In genomic region chr16:17200953-17201707, GRCm38 (mm10) we compare ENCODE assay signal across 8 mouse cellular contexts. TPM values are rescaled to one million over a fixed set of nuclear protein-coding genes. Genes with fewer than 3 reads are reported as not detected.
A peak's percentile ranks its signal among the peaks of the same experiment; 100 is the strongest.
DNase-seq lines count a peak whose midpoint lies in the region; ATAC-seq lines count a peak whose summit lies in the region.

No protein-coding gene starts in this region.

- peak overlapping the region; percentile 100 for H3K9ac ChIP-seq in lung, embryonic 16.5 days (ENCODE audit: low read length)

- H3K27me3 ChIP-seq in hindbrain, embryonic 10.5 days (ENCODE audit: insufficient read depth, poor library complexity, severe bottlenecking), result peaks cover 2% of the 10 kb centered on the region
- no peaks in the 10 kb centered on the region; the same call in 1 of the 2 replicates for H3K27me3 ChIP-seq in lung, embryonic 16.5 days (ENCODE audit: control insufficient read depth, insufficient read depth, low read depth, low read length)

- peak overlapping the region; percentile 100 for H3K4me3 ChIP-seq in hindbrain, embryonic 10.5 days
- H3K4me3 ChIP-seq in lung, embryonic 16.5 days (ENCODE audit: low read length), result peak overlapping the region; percentile 99

- under 1% methylated on average over 72 of the region's 72 CpGs for WGBS in hindbrain, embryonic 10.5 days
- under 1% methylated on average over 68 of the region's 72 CpGs for WGBS in lung, embryonic 16.5 days

- H3K4me1 ChIP-seq in hindbrain, embryonic 10.5 days (replicated peaks), result peaks cover 16% of the 10 kb centered on the region
- H3K4me1 ChIP-seq in lung, embryonic 16.5 days (replicated peaks; ENCODE audit: control insufficient read depth, insufficient read depth, low read length), result peaks cover 11% of the 10 kb centered on the region

- DNase-seq in Muller cell, postnatal 12 days (ENCODE audit: inconsistent ontology term), result peak; percentile 87
- peak; percentile 82 for DNase-seq in cerebellum, adult 9-10 months
- DNase-seq in hindbrain, embryonic 10.5 days (ENCODE audit: low spot score), result peak; percentile 86
- DNase-seq in layer of hippocampus, adult 9-11 months, result peak; percentile 82
- DNase-seq in ovary, postnatal 10 days (ENCODE audit: low spot score), result peak; percentile 71
- peak; percentile 86 for DNase-seq in thymus, postnatal 0 days (ENCODE audit: low spot score)

- peak overlapping the region; percentile 84 for H3K4me2 ChIP-seq in lung, embryonic 16.5 days (ENCODE audit: low read depth, low read length)

- no peaks in the 10 kb centered on the region for H3K9me3 ChIP-seq in hindbrain, embryonic 10.5 days
- H3K9me3 ChIP-seq in lung, embryonic 16.5 days (ENCODE audit: control insufficient read depth, low read length), result no peaks in the 10 kb centered on the region

- H3K27ac ChIP-seq in hindbrain, embryonic 10.5 days, result peak overlapping the region; percentile 99
- H3K27ac ChIP-seq in lung, embryonic 16.5 days (ENCODE audit: low read length), result peak overlapping the region; percentile 76

- peak; percentile 78 for ATAC-seq in frontal cortex, adult (ENCODE audit: low TSS enrichment)
- peak; percentile 92 for ATAC-seq in lung, embryonic 16.5 days (ENCODE audit: low read depth)

- peaks cover 15% of the 10 kb centered on the region for H3K36me3 ChIP-seq in hindbrain, embryonic 10.5 days
- no peaks in the 10 kb centered on the region for H3K36me3 ChIP-seq in lung, embryonic 16.5 days (ENCODE audit: control insufficient read depth, insufficient read depth, low read length)

RNA-seq across cellular contexts. Expression of gene Ube2l3, which starts 1.3 kb away (rescaled TPM):
- polyA plus RNA-seq in hindbrain, embryonic 10.5 days (2016; fragmentation: Nextera tagmentation; extraction: Ambion mirVana), result 394 and 407 TPM in 2 replicates
- 330 and 339 TPM in 2 replicates for polyA plus RNA-seq in lung, embryonic 16.5 days (2015; fragmentation: Nextera tagmentation; extraction: Ambion mirVana)
- 420 and 454 TPM in 2 replicates for polyA plus RNA-seq in thymus, postnatal 0 days (2015; fragmentation: Nextera tagmentation; extraction: Ambion mirVana)

RNA-seq across cellular contexts. Expression of gene Rimbp3, which starts 7.3 kb away (rescaled TPM):
- 1.6 and 1.9 TPM in 2 replicates for polyA plus RNA-seq in hindbrain, embryonic 10.5 days (2016; fragmentation: Nextera tagmentation; extraction: Ambion mirVana)
- 0.16 and 0.20 TPM in 2 replicates for polyA plus RNA-seq in lung, embryonic 16.5 days (2015; fragmentation: Nextera tagmentation; extraction: Ambion mirVana)
- 0.30 and 0.48 TPM in 2 replicates for polyA plus RNA-seq in thymus, postnatal 0 days (2015; fragmentation: Nextera tagmentation; extraction: Ambion mirVana)

RNA-seq across cellular contexts. Expression of gene Hic2, which starts 32.2 kb away (rescaled TPM):
- 16.1 and 18.0 TPM in 2 replicates for polyA plus RNA-seq in hindbrain, embryonic 10.5 days (2016; fragmentation: Nextera tagmentation; extraction: Ambion mirVana)
- polyA plus RNA-seq in lung, embryonic 16.5 days (2015; fragmentation: Nextera tagmentation; extraction: Ambion mirVana), result 4.1 and 4.5 TPM in 2 replicates
- polyA plus RNA-seq in thymus, postnatal 0 days (2015; fragmentation: Nextera tagmentation; extraction: Ambion mirVana), result 1.5 and 2.2 TPM in 2 replicates

RNA-seq across cellular contexts. Expression of gene Ccdc116, which starts 54.1 kb away (rescaled TPM):
- 0.73 and 0.75 TPM in 2 replicates for polyA plus RNA-seq in hindbrain, embryonic 10.5 days (2016; fragmentation: Nextera tagmentation; extraction: Ambion mirVana)
- 0.20 and 0.44 TPM in 2 replicates for polyA plus RNA-seq in lung, embryonic 16.5 days (2015; fragmentation: Nextera tagmentation; extraction: Ambion mirVana)
- 0.73 and 1.3 TPM in 2 replicates for polyA plus RNA-seq in thymus, postnatal 0 days (2015; fragmentation: Nextera tagmentation; extraction: Ambion mirVana)

RNA-seq across cellular contexts. Expression of gene Ydjc, which starts 56.7 kb away (rescaled TPM):
- polyA plus RNA-seq in hindbrain, embryonic 10.5 days (2016; fragmentation: Nextera tagmentation; extraction: Ambion mirVana), result 7.8 and 10.1 TPM in 2 replicates
- 6.1 and 6.2 TPM in 2 replicates for polyA plus RNA-seq in lung, embryonic 16.5 days (2015; fragmentation: Nextera tagmentation; extraction: Ambion mirVana)
- polyA plus RNA-seq in thymus, postnatal 0 days (2015; fragmentation: Nextera tagmentation; extraction: Ambion mirVana), result 17.2 and 18.7 TPM in 2 replicates

Comparison
In these comparisons a context has a peak if more than half of its experiments do, and no peak if none do; other contexts are left out.
1. Peak in every context shown above with its lines: DNase-seq, ATAC-seq, H3K4me3 ChIP-seq and H3K27ac ChIP-seq.